Mouse (Mus musculus) cerebellum, adult 2 months (tissue): ENCODE results near the gene Gm8332. TPM values are rescaled to one million over a fixed set of nuclear protein-coding genes. Genes with fewer than 3 reads are reported as not detected.
"Not testable (repeated sequence)": the region's sequence is repeated elsewhere in the genome, so short reads cannot be mapped to it uniquely, and the experiment has no call there.

Source experiments
- DNase-seq, 2 experiments: peaks; one replicate each; pipeline ENCODE4 v3.0.0; 2021
- H3K27ac ChIP-seq: fragments of 200-500 bp; 2 replicates; pipeline ENCODE4 v1.5.1; 2012; ENCODE audit warnings: low read length, control low read depth, inconsistent platforms; ENCODE audit not compliant: insufficient read depth
- H3K27me3 ChIP-seq: fragments of 200-500 bp; 2 replicates; pipeline ENCODE4 v1.6.1; 2012; ENCODE audit warnings: inconsistent platforms, mild to moderate bottlenecking, low read length, moderate library complexity; ENCODE audit not compliant: control insufficient read depth, insufficient read depth
- H3K4me1 ChIP-seq: fragments of 200-500 bp; 2 replicates; pipeline ENCODE4 v1.6.1; 2011; ENCODE audit warnings: low read length; ENCODE audit not compliant: control insufficient read depth, insufficient read depth
- H3K4me3 ChIP-seq: fragments of 200-500 bp; replicated peaks from 2 replicates; pipeline ENCODE3; 2011; ENCODE audit warnings: mild to moderate bottlenecking, low read depth, low read length, control low read depth; ENCODE audit not compliant: insufficient read depth
- CTCF ChIP-seq: fragments of 200-500 bp; IDR thresholded peaks from 2 replicates; pipeline ENCODE4 v1.5.1; 2011; ENCODE audit warnings: low read depth, mild to moderate bottlenecking, control low read depth, low read length, moderate library complexity, borderline replicate concordance; ENCODE audit not compliant: insufficient read depth
- POLR2A ChIP-seq: fragments of 200-500 bp; IDR thresholded peaks from 2 replicates; pipeline ENCODE4 v1.6.1; 2011; ENCODE audit warnings: low read length, control low read depth, borderline replicate concordance; ENCODE audit not compliant: insufficient read depth
- WGBS: fragments of 180-500 bp; shearing (Covaris S2); methylation state at CpG from one replicate; pipeline ENCODE4 v1.1.7; 2018; 5-methylcytosine and 5-hydroxymethylcytosine counted together
- polyA plus RNA-seq: library from polyadenylated mRNA; depleted of rRNA; stranded (reverse); fragments of >200 nt; gene quantifications from 2 replicates; pipeline ENCODE4 v1.2.3, GENCODE M21; 2012; rRNA removed

The Gm8332 gene
- polyA plus RNA-seq, 1 experiment: not detected

DNA sequence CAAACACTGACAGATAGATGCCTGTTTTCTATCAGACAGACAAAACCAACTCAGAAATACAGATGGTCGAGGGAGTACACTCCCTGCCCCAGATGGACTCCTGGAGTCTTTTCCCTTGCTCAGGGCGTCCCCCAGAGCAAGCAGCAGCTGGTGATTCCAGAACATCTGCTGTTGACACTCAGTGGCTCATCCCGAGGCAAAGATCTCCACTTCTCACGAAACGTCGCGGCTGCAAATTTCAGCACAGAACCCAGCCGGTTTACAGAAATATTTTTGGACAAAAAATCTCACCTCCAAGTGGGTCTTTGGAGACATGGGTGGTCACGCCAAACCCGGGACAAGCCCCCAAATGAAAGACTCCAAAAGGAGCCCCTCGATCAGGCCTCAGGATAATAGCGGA is 35.3 kb downstream of the Gm8332 start:
- Histone ChIP-seq H3K4me3 (no peak overlapping the region), H3K27me3 (no peaks in the 10 kb centered on the region), H3K4me1 (no peaks in the 10 kb centered on the region), H3K27ac (no peak overlapping the region)
- TF ChIP-seq POLR2A (no peak), CTCF (no peak)
- DNase-seq: no peak
- 83% methylated on average over 12 of the region's 12 CpGs for WGBS

- H3K4me3 ChIP-seq, DNase-seq, H3K4me1 ChIP-seq, H3K27me3 ChIP-seq, H3K27ac ChIP-seq: not testable (repeated sequence)
- WGBS: 85% methylated on average over 9 of the region's 9 CpGs
These were observed 38.4 kb downstream of the Gm8332 start for GRCm38 (mm10) chr12:88211458-88211857.

DNA sequence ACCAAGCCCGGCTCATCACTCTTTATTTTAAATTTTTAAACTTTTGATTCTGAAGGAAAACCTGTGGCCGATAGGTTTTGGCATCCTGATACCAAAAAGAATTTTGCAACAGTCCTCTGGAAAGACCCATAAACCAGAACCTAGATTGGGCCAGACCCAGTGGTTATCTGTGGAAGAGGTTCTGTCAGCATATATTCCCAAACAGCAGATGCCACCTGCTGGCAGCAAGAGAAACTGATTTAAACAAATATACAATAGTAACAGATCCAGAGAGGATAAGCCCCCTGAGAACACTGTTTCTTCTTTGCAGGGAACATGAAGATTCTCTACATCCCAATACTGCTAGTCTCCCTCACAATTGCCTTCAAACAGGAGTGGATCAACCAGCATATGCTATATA is 47.0 kb downstream of the Gm8332 start:
- no peak overlapping the region for H3K4me3 ChIP-seq
- no peaks in the 10 kb centered on the region for H3K27me3 ChIP-seq
- H3K27ac ChIP-seq: no peak overlapping the region
- TF ChIP-seq CTCF (no peak), POLR2A (no peak)
- DNase-seq: no peak
- H3K4me1 ChIP-seq: no peaks in the 10 kb centered on the region
- WGBS: 92% methylated on average over 2 of the region's 2 CpGs

Other genes with a start within 250 kb of the Gm8332 start
- gene Gm2075, start 238.3 kb downstream of the Gm8332 start, polyA plus RNA-seq: not detected in 2 replicates
- not detected in 2 replicates for gene Gm6803, start 231.3 kb downstream of the Gm8332 start, polyA plus RNA-seq
- gene Gm2056, start 223.1 kb downstream of the Gm8332 start, polyA plus RNA-seq: not detected in 2 replicates
- not detected in 2 replicates for gene Gm16368, start 166.4 kb downstream of the Gm8332 start, polyA plus RNA-seq
- not detected in 2 replicates for gene Gm10436, start 68.0 kb downstream of the Gm8332 start, polyA plus RNA-seq
- gene Gm5662, start 24.4 kb upstream of the Gm8332 start, polyA plus RNA-seq: not detected in 2 replicates
- not detected in 2 replicates for gene Gm5039, start 73.9 kb upstream of the Gm8332 start, polyA plus RNA-seq
- 36.4 and 36.7 TPM in 2 replicates for gene Adck1, start 110.5 kb upstream of the Gm8332 start, polyA plus RNA-seq